Mouse (Mus musculus): ENCODE measurements at regions not wholly inside any gene's neighbourhood (a gene's known extent, or its start where the extent isn't known, plus 50 kb on each side); places are given as distances from the start of the nearest gene placed in this dataset.

GRCm38 (mm10) chr17:82929511-82929910, 285.6 kb upstream of the Pkdcc start:
- TF ChIP-seq CTCF (IDR thresholded peaks at IDR 0.05; ENCODE audit: low read depth) (no peak), EP300 (optimal IDR thresholded peaks at IDR 0.05) (no peak)

Data from stomach, postnatal 0 days (tissue).